Mouse (Mus musculus) hindlimb bud, embryonic 11.5 days (tissue): ENCODE data around the gene Poc1a.

Experiments
- DNase-seq: peaks from one replicate; pipeline ENCODE4 v3.0.0-alpha.2; 2012; ENCODE audit warnings: low read depth, low spot score; ENCODE audit errors: extremely low spot score

Poc1a gene

DNA sequence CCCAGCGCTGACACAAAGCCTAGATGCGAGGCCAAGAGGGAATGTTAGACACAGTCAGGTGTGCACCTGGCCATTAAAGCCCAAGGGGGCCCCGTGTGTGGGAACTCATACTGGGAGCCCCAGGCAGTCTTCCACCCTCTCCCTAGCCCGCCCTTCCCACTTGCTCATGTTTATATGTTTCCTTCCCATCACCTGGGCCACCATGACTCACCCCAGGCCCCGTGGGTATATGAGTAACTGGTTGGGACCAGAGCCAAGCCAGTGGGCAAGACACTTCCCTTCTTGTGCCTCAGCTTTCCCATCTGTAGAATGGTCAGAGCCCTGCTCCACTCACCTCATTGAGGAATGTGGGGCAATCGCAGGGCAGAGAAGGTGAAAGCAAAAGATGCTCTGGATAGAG lies 80.3 kb downstream of the Poc1a start:
- no peak for DNase-seq

DNA sequence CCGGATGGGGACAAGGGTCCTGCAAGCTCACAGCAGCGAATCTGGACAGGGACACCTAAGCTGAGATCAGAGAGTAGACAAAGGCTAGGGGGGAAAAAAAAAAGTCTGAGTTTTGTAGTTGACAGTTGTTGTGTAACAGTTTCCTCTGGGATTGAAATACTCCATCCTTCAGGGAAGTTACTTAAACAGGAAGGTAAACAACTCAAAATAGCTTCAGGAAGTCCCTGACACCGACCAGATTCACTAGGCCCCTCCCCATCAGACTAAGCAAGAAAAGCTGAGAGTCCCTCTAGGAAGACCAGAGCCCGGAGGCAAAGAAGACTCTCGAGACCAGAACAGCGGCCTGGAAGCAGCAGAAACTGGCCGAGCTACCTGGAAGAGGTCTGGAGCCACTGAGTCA lies 84.5 kb downstream of the Poc1a start:
- DNase-seq: no peak

DNA sequence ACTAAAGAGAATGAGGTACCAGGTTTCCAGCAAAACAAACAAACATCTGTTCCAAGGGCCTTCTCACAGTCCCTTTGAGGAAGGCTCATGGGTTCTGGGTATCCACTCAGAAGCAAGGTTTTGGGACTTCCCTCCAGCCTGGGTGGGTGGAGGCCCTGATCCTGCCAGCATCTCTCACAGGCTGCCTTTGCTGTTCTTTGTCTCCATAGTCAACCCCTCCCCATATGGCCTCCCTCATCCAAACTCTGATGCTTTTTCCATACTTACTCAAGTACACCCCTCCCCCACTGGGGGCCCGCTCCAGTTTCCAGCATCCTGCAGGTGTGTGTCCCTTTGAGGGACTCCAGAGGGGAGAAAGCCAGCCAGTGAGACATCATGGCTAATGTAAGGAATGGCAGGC lies 85.3 kb downstream of the Poc1a start:
- DNase-seq: no peak

GRCm38 (mm10) chr9:106367001-106367400 lies 86.1 kb downstream of the Poc1a start:
- no peak for DNase-seq

- DNase-seq: peak; percentile 82
Measured at GRCm38 (mm10) chr9:106367592-106368111, 86.8 kb downstream of the Poc1a start.

- DNase-seq: peak; percentile 35
Measured at GRCm38 (mm10) chr9:106368112-106368717, 87.4 kb downstream of the Poc1a start, which contains the start of gene Dusp7. Gene Dusp7, plus strand, starts transcription at chr9:106368632.

DNA sequence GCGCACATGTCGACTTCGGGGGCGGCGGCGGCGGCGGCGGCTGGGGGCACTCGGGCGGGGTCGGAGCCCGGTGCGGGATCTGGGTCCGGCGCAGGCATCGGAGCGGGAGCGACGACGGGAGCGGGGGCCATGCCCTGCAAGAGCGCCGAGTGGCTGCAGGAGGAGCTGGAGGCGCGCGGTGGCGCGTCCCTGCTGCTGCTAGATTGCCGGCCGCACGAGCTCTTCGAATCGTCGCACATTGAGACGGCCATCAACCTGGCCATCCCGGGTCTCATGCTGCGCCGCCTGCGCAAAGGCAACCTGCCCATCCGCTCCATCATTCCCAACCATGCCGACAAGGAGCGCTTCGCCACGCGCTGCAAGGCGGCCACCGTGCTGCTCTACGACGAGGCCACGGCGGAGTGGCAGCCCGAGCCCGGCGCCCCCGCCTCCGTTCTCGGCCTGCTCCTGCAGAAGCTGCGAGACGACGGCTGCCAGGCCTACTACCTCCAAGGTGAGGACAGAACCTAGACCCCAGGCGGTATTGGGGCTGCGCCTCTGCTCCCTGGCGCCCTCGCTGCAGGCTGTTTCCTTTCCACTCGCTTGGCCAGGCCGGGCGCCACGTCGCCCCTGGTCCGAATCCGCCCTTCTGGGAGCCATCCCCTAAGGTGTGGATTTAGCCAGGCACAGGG lies 88.1 kb downstream of the Poc1a start:
- DNase-seq: no peak

GRCm38 (mm10) chr9:106369801-106370485 lies 89.1 kb downstream of the Poc1a start:
- no peak for DNase-seq

DNA sequence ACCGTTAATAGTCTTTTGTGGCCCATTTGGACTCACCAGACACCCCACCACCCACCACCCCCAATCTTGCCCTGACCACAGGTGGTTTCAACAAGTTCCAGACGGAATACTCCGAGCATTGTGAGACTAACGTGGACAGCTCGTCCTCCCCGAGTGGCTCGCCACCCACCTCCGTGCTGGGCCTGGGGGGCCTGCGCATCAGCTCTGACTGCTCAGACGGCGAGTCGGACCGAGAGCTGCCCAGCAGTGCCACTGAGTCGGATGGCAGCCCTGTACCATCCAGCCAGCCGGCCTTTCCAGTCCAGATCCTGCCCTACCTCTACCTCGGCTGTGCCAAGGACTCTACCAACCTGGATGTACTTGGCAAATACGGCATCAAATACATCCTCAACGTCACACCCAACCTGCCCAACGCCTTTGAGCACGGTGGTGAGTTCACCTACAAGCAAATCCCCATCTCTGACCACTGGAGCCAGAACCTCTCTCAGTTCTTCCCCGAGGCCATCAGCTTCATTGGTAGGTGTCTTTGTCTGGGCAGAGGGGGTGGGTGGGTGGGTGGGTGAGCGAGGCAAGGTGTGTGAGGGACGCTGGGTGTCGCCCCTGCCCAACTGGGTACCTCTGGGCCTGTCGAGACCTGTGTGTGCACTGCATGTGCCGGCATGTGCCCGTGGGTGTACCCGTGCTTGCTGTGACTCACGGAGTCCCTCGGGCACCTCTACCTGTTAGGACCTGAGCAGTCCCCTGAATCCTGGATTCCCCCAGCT lies 89.9 kb downstream of the Poc1a start:
- DNase-seq: no peak

DNA sequence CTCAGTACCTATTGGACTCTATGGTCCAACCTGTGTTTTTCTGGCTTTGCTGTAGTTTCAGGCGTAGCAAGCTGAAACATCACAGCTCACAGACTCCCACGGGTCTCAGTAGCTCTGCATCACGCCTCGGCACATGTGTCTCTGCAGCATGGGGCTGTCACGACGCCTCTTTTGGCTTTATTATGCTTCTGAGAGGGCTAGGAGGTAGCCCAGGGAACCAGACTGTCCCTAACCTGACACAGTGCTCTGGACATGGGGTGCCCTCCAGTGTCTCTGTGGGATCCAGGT lies 90.5 kb downstream of the Poc1a start:
- DNase-seq: no peak

GRCm38 (mm10) chr9:106371776-106372175 lies 90.9 kb downstream of the Poc1a start:
- DNase-seq: no peak

DNA sequence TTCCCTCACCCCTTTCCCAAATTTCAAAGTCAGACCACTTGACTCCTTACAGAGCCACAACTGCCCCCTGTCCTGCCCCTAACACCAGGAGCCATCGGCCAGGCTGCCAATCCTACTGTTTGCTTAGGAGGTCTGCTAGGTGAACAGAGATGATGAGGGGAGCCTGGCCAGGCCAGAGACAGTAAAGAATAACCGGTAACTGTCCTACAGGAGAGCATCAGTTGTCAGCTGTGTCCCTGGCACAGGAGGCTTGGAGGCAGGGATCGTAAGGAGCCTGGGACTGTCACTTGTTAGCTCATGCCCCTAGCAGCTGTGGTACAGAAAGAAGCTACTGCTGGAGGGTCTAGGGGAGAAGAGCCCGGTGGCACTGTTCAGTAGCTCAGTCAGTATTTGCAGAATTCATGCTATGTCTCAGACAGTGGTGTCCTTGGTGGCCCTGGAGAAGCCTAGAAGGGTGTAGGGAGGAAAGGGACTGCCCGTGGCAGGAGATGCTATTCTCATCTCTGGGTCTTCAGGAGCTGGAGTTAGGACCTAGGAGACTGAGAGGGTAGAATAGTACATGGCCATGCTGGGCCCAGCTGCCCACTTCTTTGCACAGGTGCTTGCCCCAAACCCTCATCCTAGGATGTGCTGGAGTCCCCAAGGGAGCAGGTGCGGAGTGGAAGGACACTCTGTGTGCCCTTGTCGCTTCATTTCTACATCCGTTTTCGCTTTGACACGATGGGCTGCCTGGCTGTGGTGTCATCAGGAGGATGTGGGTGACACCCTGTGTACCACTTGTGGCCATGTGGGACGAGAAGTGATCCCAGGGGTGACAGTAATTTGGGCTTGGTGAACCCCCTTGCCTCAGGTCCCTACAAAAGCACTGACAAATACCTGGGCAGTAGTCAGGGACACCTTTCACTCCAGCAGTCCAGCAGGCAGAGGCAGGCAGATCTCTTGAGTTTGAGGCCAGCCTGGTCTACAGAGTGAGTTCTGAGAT lies 91.9 kb downstream of the Poc1a start:
- DNase-seq: no peak

GRCm38 (mm10) chr9:106373973-106374372 lies 93.1 kb downstream of the Poc1a start:
- no peak for DNase-seq

DNA sequence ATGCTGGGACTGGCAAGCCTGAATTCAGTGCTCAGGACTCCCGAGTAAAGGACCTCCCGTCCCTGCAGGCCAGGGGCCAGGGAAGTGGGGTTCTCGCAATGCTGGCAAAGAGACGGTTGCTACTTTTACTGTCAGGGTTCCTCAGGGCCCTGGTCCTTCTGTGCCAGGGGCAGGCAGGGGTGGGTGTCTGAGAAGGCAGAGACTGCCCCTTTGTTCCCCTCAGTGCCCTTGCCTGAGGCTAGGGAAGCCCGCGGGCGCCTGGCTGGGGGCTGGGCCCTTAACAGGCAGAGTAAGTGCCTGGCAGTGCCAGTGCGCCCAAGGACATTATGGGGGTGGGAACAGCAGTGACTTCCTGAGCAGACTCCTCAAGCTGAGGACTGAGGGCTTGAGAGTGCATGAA lies 96.4 kb downstream of the Poc1a start:
- DNase-seq: no peak

GRCm38 (mm10) chr9:106378045-106378444 lies 97.2 kb downstream of the Poc1a start:
- DNase-seq: no peak

GRCm38 (mm10) chr9:106378753-106379152 lies 97.9 kb downstream of the Poc1a start:
- no peak for DNase-seq

GRCm38 (mm10) chr9:106386181-106386864 lies 105.5 kb downstream of the Poc1a start:
- DNase-seq: no peak

GRCm38 (mm10) chr9:106392828-106393527 lies 112.1 kb downstream of the Poc1a start:
- no peak for DNase-seq

GRCm38 (mm10) chr9:106393548-106393947 lies 112.7 kb downstream of the Poc1a start:
- DNase-seq: no peak
